Mouse (Mus musculus) midbrain, embryonic 13.5 days (tissue): ENCODE measurements around the gene Gyg. TPM values are rescaled to one million over a fixed set of nuclear protein-coding genes. Genes with fewer than 3 reads are reported as not detected.
"Not testable (repeated sequence)": the region's sequence is repeated elsewhere in the genome, so short reads cannot be mapped to it uniquely, and the experiment has no call there.

Source experiments
- ATAC-seq: fragments of 200-750 bp; cut with Nextera tagmentation; 2 replicates; pipeline ENCODE4 v1.8.0; 2017; ENCODE audit warnings: mild to moderate bottlenecking, moderate TSS enrichment, moderate library complexity
- H3K27ac ChIP-seq: fragments of 300-500 bp; sonication (generic); 2 replicates; pipeline ENCODE4 v1.5.1; 2015; ENCODE audit warnings: inconsistent platforms, mild to moderate bottlenecking, moderate library complexity
- H3K27me3 ChIP-seq: fragments of 300-500 bp; sonication (generic); 2 replicates; pipeline ENCODE4 v1.6.1; 2015; ENCODE audit warnings: mild to moderate bottlenecking, inconsistent platforms
- H3K36me3 ChIP-seq: fragments of 300-500 bp; sonication (generic); 2 replicates; pipeline ENCODE4 v1.6.1; 2015; ENCODE audit warnings: mild to moderate bottlenecking, inconsistent platforms
- H3K4me1 ChIP-seq: fragments of 300-500 bp; sonication (generic); replicated peaks from 2 replicates; pipeline ENCODE4 v1.6.1; 2015; ENCODE audit warnings: inconsistent platforms
- H3K4me2 ChIP-seq: fragments of 300-500 bp; sonication (generic); replicated peaks from 2 replicates; pipeline ENCODE4 v1.6.1; 2015; ENCODE audit warnings: moderate library complexity, mild to moderate bottlenecking, inconsistent platforms
- H3K4me3 ChIP-seq: fragments of 300-500 bp; sonication (generic); replicated peaks from 2 replicates; pipeline ENCODE4 v1.5.1; 2015; ENCODE audit warnings: mild to moderate bottlenecking, inconsistent platforms
- H3K9ac ChIP-seq: fragments of 300-500 bp; sonication (generic); replicated peaks from 2 replicates; pipeline ENCODE4 v1.6.1; 2015; ENCODE audit warnings: mild to moderate bottlenecking, inconsistent platforms
- H3K9me3 ChIP-seq: fragments of 300-500 bp; sonication (generic); 2 replicates; pipeline ENCODE4 v1.6.1; 2016; ENCODE audit warnings: mild to moderate bottlenecking, inconsistent platforms
- WGBS: fragments of 180-500 bp; shearing (Covaris S2); methylation state at CpG from one replicate; pipeline ENCODE4 v1.1.7; 2015; 5-methylcytosine and 5-hydroxymethylcytosine counted together
- polyA plus RNA-seq: library from polyadenylated mRNA; unstranded; fragments of >200 nt; fragmentation: Nextera tagmentation; extraction: Ambion mirVana; gene quantifications from 2 replicates; pipeline ENCODE4 v1.2.1, GENCODE M21; 2015

Gyg gene
- polyA plus RNA-seq, 1 experiment from 2014 or later: 24.5 TPM

- Histone ChIP-seq H3K4me1 (no peaks in the 10 kb centered on the region), H3K4me2 (no peak overlapping the region), H3K9ac (no peak overlapping the region), H3K27me3 (no peaks in the 10 kb centered on the region), H3K27ac (no peak overlapping the region), H3K36me3 (no peaks in the 10 kb centered on the region), H3K4me3 (no peak overlapping the region), H3K9me3 (no peaks in the 10 kb centered on the region)
- WGBS: 95% methylated on average over 5 of the region's 5 CpGs
- ATAC-seq: no peak
Measured at GRCm38 (mm10) chr3:20129491-20129890, 25.6 kb downstream of the Gyg start.

GRCm38 (mm10) chr3:20127047-20127595 is 28.0 kb downstream of the Gyg start:
- no peaks in the 10 kb centered on the region for H3K27me3 ChIP-seq
- 0 out of 2 replicates have a peak, but pooled peaks cover 4% of the 10 kb centered on the region for H3K36me3 ChIP-seq
- no peak overlapping the region for H3K9ac ChIP-seq
- H3K4me1 ChIP-seq: no peaks in the 10 kb centered on the region
- H3K4me2 ChIP-seq: no peak overlapping the region
- 58% methylated on average over 2 of the region's 2 CpGs for WGBS
- H3K9me3 ChIP-seq: no peaks in the 10 kb centered on the region
- no peak for ATAC-seq
- no peak overlapping the region for H3K4me3 ChIP-seq
- no peak overlapping the region for H3K27ac ChIP-seq

GRCm38 (mm10) chr3:20125604-20126003 is 29.5 kb downstream of the Gyg start:
- WGBS: 92% methylated on average over 5 of the region's 5 CpGs
- Histone ChIP-seq H3K36me3 (0 out of 2 replicates have a peak, but pooled peaks cover 4% of the 10 kb centered on the region), H3K4me1 (no peaks in the 10 kb centered on the region), H3K4me3 (no peak overlapping the region), H3K4me2 (no peak overlapping the region), H3K27ac (no peak overlapping the region), H3K9ac (no peak overlapping the region), H3K27me3 (no peaks in the 10 kb centered on the region), H3K9me3 (no peaks in the 10 kb centered on the region)
- no peak for ATAC-seq

GRCm38 (mm10) chr3:20121582-20121981 is 33.5 kb downstream of the Gyg start:
- H3K36me3 ChIP-seq: peaks cover 22% of the 10 kb centered on the region
- not testable (repeated sequence) for ATAC-seq, H3K27me3 ChIP-seq

GRCm38 (mm10) chr3:20119686-20120244 is 35.4 kb downstream of the Gyg start:
- peak; percentile 48; the same call in 1 of the 2 replicates for ATAC-seq

More at GRCm38 (mm10) chr3:20121582-20121981, 33.5 kb downstream of the Gyg start:
- 91% methylated on average over 5 of the region's 5 CpGs for WGBS
- not testable (repeated sequence) for H3K4me1 ChIP-seq, H3K27ac ChIP-seq, H3K4me2 ChIP-seq, H3K9ac ChIP-seq, H3K9me3 ChIP-seq, H3K4me3 ChIP-seq

GRCm38 (mm10) chr3:20119044-20119591 is 36.0 kb downstream of the Gyg start:
- WGBS: 91% methylated on average over 19 of the region's 19 CpGs
- H3K4me1 ChIP-seq: no peaks in the 10 kb centered on the region
- H3K9ac ChIP-seq: no peak overlapping the region
- H3K4me3 ChIP-seq: no peak overlapping the region
- H3K9me3 ChIP-seq: no peaks in the 10 kb centered on the region
- ATAC-seq: no peak
- no peak overlapping the region for H3K4me2 ChIP-seq
- H3K27me3 ChIP-seq: no peaks in the 10 kb centered on the region
- peaks cover 23% of the 10 kb centered on the region for H3K36me3 ChIP-seq
- H3K27ac ChIP-seq: no peak overlapping the region

More at GRCm38 (mm10) chr3:20119686-20120244, 35.4 kb downstream of the Gyg start:
- H3K4me2 ChIP-seq: no peak overlapping the region
- no peaks in the 10 kb centered on the region for H3K27me3 ChIP-seq
- H3K4me3 ChIP-seq: no peak overlapping the region
- H3K36me3 ChIP-seq: peaks cover 23% of the 10 kb centered on the region
- no peak overlapping the region for H3K27ac ChIP-seq
- no peaks in the 10 kb centered on the region for H3K9me3 ChIP-seq
- H3K9ac ChIP-seq: no peak overlapping the region
- WGBS: 67% methylated on average over 4 of the region's 4 CpGs
- H3K4me1 ChIP-seq: no peaks in the 10 kb centered on the region

- no peaks in the 10 kb centered on the region for H3K4me1 ChIP-seq
- H3K27me3 ChIP-seq: no peaks in the 10 kb centered on the region
- H3K9me3 ChIP-seq: no peaks in the 10 kb centered on the region
- no peak for ATAC-seq
- peaks cover 38% of the 10 kb centered on the region for H3K36me3 ChIP-seq
- H3K9ac ChIP-seq: no peak overlapping the region
- no peak overlapping the region for H3K4me2 ChIP-seq
- H3K27ac ChIP-seq: no peak overlapping the region
- 94% methylated on average over 2 of the region's 2 CpGs for WGBS
- no peak overlapping the region for H3K4me3 ChIP-seq
Measured at GRCm38 (mm10) chr3:20111913-20112312, 43.2 kb downstream of the Gyg start.

GRCm38 (mm10) chr3:20108881-20109280 is 46.2 kb downstream of the Gyg start:
- H3K36me3 ChIP-seq: peaks cover 37% of the 10 kb centered on the region
- no peaks in the 10 kb centered on the region for H3K27me3 ChIP-seq
- no peak for ATAC-seq
- H3K9me3 ChIP-seq: no peaks in the 10 kb centered on the region
- H3K4me1 ChIP-seq: no peaks in the 10 kb centered on the region
- WGBS: 86% methylated on average over 5 of the region's 5 CpGs
- no peak overlapping the region for H3K4me3 ChIP-seq
- no peak overlapping the region for H3K9ac ChIP-seq
- no peak overlapping the region for H3K27ac ChIP-seq
- no peak overlapping the region for H3K4me2 ChIP-seq

- peaks cover 32% of the 10 kb centered on the region for H3K36me3 ChIP-seq
- H3K27me3 ChIP-seq: no peaks in the 10 kb centered on the region
- H3K9me3 ChIP-seq: no peaks in the 10 kb centered on the region
- H3K4me1 ChIP-seq: no peaks in the 10 kb centered on the region
- H3K27ac ChIP-seq: no peak overlapping the region
- WGBS: 89% methylated on average over 2 of the region's 2 CpGs
- ATAC-seq: no peak
- no peak overlapping the region for H3K4me3 ChIP-seq
- no peak overlapping the region for H3K9ac ChIP-seq
- no peak overlapping the region for H3K4me2 ChIP-seq
Measured at GRCm38 (mm10) chr3:20104776-20105175, 50.3 kb downstream of the Gyg start.

GRCm38 (mm10) chr3:20104318-20104717 is 50.8 kb downstream of the Gyg start:
- no peak overlapping the region for H3K27ac ChIP-seq
- H3K4me2 ChIP-seq: no peak overlapping the region
- no peak for ATAC-seq
- H3K27me3 ChIP-seq: no peaks in the 10 kb centered on the region
- peaks cover 27% of the 10 kb centered on the region for H3K36me3 ChIP-seq
- no peaks in the 10 kb centered on the region for H3K4me1 ChIP-seq
- no peaks in the 10 kb centered on the region for H3K9me3 ChIP-seq
- H3K9ac ChIP-seq: no peak overlapping the region
- no peak overlapping the region for H3K4me3 ChIP-seq
- WGBS: 93% methylated on average over 8 of the region's 8 CpGs

- Histone ChIP-seq H3K4me3 (no peak overlapping the region), H3K9me3 (no peaks in the 10 kb centered on the region), H3K4me1 (no peaks in the 10 kb centered on the region), H3K4me2 (no peak overlapping the region), H3K27ac (no peak overlapping the region), H3K9ac (no peak overlapping the region), H3K36me3 (peaks cover 27% of the 10 kb centered on the region), H3K27me3 (no peaks in the 10 kb centered on the region)
- no peak for ATAC-seq
- WGBS: 85% methylated on average over 3 of the region's 3 CpGs
Measured at GRCm38 (mm10) chr3:20103830-20104229, 51.3 kb downstream of the Gyg start.

GRCm38 (mm10) chr3:20082161-20082560 is 73.0 kb downstream of the Gyg start:
- H3K9ac ChIP-seq: no peak overlapping the region
- no peaks in the 10 kb centered on the region for H3K27me3 ChIP-seq
- H3K4me2 ChIP-seq: no peak overlapping the region
- H3K4me3 ChIP-seq: no peak overlapping the region
- peaks cover 47% of the 10 kb centered on the region for H3K36me3 ChIP-seq
- no peak for ATAC-seq
- 89% methylated on average over 3 of the region's 3 CpGs for WGBS
- H3K4me1 ChIP-seq: no peaks in the 10 kb centered on the region
- no peaks in the 10 kb centered on the region for H3K9me3 ChIP-seq
- H3K27ac ChIP-seq: no peak overlapping the region
